Mouse (Mus musculus) MEL-GATA-1-ER (cell line): ENCODE results near the gene Gfm2.
A peak's percentile ranks its signal among the peaks of the same experiment; 100 is the strongest.

ENCODE experiments used
- DNase-seq: peaks from one replicate; pipeline ENCODE4 v3.0.0-alpha.2; 2012; ENCODE audit warnings: low read depth; ENCODE audit errors: extremely low read depth

Gene Gfm2

DNA sequence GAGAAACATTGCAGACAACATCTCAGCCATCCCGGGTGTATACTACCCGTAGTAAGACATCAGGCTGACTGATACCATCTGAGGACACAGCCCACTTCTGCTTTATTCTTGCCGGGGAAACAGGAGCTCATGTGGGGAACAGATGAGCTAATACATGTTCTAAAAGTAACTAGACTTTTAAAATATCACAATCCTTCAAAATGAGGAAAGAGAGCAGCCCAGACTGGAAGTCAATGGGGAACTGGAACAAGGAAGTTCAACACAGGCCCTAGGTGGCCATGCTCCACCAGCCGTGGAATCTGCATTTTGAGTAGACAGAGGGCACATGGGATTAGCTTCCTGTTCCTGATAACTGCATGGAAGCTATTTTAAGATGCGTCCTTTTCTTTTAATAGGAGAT is 50.0 kb downstream of the Gfm2 start:
- DNase-seq, result peak; percentile 79

DNA sequence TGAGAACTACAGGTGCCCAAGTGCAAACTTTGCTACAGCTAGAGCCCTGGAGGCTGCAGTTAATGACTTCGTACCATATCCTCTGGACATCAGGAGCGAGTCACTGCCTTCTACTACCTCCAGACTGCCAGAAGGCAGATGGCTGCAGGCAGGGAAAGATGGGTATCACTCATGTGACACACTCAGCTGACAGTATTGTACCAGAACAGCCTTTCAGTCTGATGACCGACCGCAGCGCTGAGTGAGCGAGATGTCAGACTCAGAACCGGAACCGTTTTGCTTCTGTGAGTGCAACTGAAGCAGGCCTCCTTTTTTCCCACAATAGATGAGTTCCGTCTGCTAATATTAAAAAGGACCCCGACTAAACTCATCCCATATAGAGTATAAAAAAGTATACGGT is 54.9 kb downstream of the Gfm2 start:
- no peak for DNase-seq

DNA sequence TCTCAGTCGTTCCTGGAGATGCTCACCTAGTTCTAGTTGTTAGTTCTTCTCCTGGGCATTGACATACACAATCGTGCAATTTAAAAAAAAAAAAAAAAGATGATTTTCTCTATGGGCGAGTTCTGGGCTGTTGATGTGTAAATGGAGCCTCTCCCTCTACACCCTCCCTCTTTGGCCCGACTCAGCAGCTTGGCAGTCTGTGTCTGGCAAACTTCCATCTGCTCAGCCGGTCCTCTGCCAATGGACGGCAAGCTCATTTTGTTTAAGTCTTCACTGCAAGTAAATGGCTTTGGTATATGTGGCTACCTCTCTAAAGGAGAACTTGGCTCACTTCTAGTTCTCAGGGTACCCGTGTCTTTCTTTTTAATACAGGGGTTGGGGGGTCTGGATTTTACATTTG is 55.7 kb downstream of the Gfm2 start:
- DNase-seq, result no peak

DNA sequence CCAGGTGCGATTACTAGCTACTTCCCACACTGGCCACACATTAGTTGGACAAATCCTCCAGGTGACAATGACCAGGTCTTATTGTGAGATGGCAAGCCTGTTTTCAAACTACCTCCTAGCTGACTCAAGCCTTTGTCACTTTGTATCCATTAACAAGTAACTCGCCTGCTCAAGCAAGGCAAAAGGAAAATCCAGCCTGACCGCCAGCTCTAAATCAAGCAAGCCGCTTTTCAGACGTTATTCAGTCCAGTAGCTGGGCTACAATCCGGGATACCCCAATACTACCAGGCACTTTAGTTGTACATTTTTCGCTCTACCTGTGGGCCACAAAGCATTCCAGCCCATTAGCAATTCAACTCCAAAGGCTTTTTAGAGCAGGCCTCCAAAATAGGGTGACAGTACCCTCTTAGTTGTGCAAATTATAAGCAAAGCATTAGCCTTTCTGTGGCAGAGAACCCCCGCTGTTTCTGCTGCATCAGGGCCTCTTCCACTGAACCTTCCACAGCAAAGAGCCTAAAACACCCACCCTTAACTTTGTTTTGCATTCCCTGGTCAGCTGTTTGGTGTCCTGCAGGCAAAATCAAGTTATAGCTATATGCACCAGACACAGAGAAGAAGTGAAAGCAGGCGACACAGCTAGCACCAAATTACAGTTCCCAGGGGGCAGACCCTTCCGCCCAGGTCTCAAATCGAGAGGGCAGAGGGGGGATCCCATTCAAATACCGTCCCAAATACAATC is 58.6 kb downstream of the Gfm2 start:
- no peak for DNase-seq

DNA sequence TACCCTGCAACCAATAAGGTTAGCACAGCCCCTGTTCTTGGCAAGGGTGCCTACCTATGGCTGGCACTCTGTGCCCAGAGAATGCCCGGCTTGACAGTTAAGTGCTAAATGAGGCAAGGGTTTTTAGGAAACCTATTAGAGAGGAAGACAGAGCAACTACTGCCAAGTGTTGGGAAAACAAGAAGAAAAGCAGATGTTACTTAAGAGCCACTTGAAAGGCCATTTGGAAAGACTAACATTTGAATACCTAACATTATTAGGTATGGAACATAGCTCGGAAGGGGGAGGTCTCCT is 59.1 kb downstream of the Gfm2 start:
- no peak for DNase-seq

DNA sequence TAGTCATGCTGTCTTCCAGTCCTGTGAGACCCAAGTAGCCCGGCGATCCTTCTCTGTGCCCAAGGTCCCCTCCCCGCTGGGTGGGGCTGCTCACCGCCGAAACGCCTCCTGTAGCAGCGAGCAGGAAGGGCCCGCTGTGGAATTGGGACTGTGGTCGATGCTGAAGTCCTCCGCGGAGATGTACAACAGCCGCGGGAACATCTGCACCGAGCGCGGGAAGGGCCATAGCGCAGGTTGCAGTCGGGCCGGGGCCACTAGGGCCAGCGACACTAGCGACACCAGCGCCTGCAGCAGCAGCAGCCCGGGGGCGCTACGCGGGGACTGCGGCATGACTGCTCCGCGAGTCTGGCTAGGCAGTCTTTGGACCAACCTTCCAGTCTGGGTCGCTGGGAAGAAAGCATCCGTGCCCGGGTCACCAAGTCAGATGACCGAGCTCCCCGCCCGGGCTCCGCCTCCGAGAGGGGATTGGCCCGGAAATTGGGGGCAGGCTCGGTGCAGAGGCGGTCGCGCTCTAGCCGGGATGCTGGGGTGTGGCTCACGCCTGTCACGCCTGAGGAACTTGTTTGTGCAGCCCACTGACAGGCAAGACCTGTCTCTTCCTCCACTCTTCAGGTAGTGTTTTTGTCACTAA is 60.3 kb downstream of the Gfm2 start, which contains the start of gene Hexb:
Gene Hexb (minus strand): TSS at position 426 of the 631 bp plus-strand sequence.
- DNase-seq, result peak; percentile 80

DNA sequence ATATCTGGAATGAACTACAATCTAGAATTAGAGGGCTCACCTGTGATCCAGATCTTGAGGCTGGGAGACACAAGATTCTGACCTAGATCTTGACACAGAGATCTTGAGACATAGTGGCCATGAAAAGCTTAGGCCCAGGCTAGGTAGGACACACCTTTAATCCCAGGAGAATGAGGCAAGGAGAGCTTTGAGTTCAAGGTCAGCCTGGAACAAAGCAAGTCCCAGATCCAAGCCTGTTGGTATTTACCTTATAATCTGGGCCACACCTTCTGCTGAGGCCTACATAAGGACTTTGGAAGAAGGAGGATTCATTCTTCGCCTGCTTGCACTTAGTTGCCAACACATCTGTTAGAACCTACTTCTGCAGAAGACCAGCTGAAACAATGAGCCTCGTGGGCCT is 61.4 kb downstream of the Gfm2 start:
- no peak for DNase-seq

DNA sequence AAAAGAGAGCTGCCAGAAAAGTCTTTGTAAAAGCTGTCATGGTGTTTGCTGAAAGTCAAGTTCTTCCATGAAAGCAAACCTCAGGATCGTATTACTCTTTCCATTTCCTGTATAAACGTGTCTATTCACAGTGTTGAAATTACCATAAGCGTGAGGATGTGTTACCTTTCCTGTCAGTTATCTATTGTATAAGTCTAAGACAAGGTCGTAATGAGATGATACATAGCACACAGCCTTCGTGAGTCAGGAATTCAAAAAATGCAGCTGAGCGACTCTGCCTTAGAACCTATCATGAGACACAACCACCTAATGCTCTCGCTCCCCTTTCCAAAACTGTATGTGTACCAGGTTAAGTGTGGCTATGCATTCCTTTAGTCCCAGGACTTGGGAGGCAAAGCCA is 63.3 kb downstream of the Gfm2 start:
- DNase-seq, result no peak

DNA sequence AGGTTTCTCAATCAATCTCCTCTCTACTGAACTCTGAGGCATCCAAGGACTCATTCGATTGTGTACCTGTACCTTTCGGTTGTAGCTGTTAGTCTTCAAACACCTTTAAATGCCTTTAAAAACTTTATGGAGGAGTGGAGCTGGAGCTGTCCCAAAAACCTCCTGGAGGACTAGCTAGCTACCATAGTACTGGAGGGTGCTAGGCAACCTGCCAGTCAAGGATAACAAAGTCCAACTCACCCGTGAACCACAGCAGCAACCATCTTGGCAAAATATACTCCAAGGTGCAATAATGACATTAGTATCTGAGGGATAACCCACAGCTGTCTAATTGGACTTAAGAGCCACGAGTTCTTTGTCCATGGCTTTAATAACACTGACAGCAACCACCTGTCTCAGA is 64.2 kb downstream of the Gfm2 start:
- no peak for DNase-seq

DNA sequence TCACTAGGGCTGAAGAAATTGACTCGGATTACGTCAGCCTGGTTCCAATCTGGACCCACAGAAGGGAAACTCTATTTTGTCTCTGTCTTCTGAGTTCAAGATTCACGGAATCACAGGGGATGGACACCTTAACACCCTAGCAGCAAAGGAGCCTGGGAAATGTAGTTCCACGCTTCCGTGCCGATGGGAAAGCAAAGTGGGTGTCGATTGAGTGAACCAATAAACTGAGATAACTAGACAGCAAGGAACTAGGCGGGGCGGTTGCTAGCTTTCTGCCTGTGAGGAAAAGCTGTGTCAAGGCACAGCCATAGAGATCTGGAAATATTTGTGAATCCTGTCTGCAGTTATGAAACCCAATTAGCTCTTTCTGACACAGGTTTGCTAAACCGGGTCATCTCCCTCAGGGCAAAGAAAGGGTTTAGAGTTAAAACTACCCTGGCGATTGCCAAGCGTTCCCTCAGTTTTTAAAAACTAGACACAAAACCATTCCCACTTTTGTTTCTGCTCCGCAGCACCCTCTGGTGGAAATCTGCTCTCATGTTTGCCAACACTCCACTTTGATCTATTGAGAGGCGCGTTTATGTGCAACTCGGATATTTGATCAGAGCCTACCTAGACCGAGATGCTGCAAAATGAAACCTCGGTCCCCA is 67.4 kb downstream of the Gfm2 start:
- peak; percentile 85 for DNase-seq

DNA sequence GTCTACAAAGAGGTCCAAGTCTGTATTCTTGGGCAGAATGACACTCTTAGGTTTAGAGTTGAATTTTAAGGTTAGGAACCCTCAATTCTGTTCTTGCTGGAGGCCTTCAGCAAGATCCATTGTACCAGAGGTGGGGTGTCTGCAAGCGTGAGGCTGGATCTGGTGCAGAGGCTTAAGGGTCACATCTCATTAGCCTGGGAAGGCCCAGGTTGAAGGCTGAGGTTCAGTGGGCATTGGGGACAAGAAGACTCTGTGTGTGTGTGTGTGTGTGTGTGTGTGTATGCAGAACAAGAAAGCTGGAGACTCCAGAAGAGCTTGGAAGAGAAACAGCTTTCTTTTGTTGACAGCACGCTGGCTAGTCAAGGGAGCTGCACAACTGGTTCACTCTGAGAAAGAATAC is 68.3 kb downstream of the Gfm2 start:
- no peak for DNase-seq

DNA sequence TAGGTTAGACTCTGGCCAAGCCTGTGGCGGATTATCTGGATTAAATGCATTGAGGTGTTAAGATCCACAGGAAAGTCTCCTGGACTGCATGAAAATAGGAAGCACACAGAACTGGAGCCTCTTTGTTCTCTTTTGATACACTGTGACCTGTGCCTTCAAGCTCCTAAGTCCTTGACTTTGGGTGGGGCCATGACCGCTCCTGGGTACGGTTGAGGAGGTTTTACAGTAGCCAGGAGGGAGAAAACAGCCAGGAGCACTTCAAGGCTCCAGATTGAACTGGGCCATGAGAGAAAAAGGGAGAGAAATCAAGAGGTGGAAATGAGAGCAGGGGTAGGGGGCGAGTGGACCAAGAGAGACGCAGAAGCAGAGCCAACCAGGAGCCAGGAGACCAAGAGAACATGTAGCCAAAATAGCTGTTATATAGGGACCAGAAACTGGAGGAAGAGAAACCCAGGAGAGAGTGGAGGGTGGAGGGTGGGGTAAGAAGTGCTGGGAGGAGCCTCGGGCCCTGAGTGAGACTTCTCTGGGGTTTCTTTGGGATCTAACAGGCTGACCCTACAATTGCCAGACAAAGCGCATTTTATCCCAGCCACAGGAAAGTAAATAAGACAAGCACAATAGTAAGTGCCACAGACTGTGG is 69.9 kb downstream of the Gfm2 start:
- DNase-seq, result no peak

DNA sequence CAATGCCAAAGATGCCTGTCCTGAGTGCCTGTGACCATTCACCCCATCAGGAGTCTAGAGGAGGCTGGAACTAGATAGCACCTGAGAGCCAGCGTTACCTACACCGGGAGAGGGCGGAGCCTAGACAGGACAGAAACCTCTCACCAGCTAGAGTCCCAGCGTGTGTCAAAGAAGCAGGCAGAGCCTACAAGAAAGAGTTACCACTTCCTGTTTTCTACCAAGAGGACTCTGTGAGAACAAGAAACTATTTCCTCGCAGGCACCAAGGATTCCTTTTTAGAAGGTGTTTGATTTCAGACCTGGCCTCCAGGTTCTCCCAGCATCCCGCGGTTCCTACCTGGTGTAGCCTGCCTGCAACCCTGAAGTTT is 70.4 kb downstream of the Gfm2 start:
- DNase-seq, result peak; percentile 63

DNA sequence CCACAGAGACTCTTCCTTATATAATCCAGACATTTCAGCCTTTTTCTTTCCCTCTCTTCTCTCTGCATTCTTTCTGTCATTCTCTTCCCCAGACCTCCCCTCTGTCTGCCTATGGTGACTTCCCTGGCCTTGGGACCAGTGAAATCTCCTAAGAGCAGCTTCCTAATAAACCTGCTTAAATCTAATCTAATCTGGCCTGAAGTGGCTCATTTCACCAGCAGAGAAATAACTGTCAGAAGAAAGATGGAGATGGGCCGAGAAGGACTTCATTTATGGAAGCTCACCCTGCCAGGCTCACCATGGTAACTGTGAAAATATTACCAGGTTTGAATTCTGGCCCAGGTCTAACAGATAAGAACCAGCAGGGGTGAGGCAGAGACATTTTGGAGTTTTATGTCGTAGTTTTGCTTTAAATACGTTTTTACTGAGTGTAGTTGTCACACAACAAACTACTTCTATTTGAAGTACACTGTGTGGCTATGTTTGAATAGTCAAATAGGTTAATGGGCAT is 70.8 kb downstream of the Gfm2 start:
- DNase-seq, result no peak

DNA sequence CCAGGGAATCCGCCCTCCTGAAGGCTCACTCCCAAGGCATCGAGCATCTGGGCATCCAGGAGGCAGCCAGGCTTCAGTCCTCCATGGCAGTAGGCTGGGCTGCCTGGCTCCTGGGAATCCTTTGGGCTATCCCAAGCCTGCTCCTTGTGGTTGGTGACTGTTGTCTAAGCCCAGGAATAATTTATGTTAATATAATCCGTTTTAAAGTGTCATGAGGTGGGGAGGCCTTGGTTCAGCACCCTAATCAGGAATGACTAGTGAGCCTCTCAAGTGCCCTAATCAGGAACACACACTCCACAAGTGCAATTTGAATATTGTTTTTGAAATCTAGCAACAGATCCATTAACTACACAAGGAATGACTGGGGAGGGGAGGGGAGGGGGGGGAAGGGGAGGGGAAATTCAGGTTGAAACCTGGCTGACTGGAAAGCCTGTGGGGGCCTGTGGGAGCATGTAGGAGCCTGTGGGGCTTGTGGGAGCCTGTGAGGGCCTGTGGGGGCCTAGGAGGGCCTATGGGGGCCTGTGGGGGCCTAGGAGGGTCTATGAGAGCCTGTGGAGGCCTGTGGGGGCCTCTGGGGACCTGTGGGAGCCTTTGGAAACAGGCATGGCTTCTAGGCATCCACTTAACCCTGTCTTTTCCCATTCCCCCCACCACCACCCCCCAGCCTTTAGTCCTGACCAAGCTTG is 77.0 kb downstream of the Gfm2 start:
- DNase-seq, result no peak

DNA sequence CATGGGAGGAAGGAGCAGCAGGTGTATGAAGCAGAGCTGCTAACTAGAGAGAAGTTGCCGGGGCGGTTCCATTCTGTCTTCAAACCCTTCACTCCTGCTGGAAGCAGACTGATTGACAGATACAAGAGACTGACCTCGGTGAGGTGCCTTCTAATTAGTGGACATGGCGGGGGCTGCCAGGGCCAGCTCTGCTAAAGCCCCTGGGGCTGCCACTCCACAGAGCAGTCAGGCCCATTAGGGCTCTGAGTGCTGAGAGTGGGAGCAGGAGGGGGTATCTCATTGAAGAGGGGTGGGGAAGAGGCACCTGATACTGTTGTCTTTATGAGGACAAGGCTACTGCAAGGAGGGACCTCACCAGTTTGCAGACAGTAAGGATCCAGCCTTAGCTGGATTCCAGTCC is 77.8 kb downstream of the Gfm2 start:
- DNase-seq, result no peak

DNA sequence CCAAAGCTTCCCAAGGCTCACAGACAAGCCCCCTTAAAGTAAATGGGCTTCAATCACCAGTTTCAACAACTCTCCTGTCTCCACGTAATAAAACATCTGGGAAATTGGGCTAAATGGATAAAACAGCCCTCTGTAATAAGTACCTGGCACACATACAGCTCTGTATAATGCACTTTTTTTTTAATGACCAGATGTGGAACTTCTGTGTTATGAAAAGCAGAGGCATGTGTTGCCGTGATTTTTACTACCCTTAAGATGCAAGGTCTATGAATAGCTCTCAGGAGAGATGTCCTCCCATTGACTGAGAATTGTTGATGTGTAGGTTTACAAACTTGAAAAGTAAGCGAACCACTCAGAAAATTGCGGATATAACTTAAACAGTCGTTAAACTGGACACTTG is 78.5 kb downstream of the Gfm2 start:
- no peak for DNase-seq

DNA sequence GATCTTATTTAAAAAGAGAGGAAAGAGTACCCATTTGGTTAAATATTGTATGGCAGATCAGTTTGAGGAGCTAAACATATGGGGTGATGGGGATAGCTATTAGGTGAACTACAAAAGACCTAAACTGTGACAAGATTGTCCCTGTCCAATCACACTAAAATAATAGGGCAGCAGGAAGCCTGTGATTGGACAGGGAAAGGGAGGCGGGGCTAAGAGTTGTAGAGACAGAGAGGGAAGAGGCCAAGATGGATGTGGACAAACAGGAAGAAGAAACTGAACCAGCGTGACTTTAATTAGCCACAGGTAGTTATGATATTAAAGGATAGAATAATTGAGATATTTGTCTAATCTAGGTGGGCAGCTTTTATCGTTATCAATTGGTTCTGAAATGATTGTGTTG is 82.3 kb downstream of the Gfm2 start:
- DNase-seq, result no peak

DNA sequence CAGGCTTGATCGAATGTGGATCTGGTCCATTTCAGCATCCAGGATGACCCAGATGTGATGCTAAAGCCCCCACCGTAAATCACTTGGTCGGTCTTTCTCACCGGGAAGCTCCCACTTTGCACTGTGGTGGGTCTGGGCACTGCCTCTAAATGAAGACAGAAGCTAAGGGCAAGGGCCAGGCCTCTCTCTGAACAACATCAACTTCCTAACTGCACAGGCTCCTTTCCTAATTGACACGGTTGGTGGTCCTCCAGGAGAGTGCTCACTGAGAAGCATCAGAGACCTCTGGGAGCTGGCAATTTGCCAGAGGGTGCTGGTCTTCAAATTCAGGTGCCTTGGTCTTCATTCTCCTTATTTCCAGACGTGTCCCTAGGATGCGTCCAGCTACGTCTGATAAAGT is 86.1 kb downstream of the Gfm2 start:
- no peak for DNase-seq

DNA sequence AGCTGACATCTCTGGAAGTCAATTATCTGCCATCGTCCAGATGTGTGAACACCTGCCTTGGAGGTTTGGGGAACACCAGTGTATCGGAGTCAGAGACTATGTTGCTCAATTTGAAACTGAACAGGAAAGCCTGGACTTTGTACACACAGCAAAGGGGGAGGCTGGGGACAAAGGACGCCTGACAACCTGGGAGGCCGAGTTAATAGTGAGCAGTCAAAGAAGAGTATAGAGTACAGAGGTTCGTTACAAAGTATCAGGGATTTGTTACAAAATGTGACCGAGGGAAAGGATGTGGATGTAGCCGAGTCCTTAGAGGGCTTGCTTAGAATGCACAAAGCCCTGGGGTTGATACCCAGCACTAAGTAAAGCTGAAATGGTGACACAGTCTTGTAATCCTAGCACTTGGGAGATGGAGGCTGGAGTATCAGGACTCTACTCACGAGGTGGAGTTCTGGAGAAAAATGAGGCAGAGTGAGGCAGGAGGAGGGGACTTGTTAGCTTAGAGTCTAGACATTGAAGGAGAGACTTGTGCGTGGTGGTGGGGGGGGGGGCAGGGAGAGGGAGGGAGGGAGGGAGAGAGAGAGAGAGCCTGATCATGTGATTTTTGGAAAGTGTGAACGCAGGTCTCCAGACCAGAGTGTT is 86.7 kb downstream of the Gfm2 start:
- no peak for DNase-seq

DNA sequence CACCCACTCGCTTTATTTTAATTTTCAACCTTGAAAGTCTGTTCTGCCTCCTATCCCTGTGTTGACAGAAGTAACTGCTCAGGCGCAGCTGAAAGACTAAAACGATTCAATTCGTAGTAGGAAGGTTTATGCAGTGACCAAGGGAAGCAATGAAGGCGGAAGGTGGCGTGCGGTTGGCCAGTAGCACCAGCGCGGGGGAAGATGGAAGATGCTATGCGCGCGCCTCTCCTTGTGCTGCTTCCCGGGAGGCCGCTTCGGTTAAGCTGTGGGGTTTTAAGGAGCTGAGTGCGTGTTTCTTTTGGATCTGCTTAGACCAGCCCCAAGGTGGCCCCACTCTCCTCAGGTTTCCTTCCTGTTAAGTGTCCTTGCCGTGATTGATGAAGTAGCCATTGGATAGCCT is 87.4 kb downstream of the Gfm2 start:
- DNase-seq, result no peak
